Mouse (Mus musculus) granulocyte monocyte progenitor cell, adult 5-6 weeks (primary cell): ENCODE data around the gene Pptc7. TPM values are rescaled to one million over a fixed set of nuclear protein-coding genes. Genes with fewer than 3 reads are reported as not detected.

ENCODE experiments used
- total RNA-seq, 2 experiments: library from RNA; stranded (forward) in 1 of 2; stranded (reverse) in 1 of 2; fragments of 200-712, 200-1000 nt in 1 of 2; fragments of >200 nt in 1 of 2; fragmentation: Nextera tagmentation in 1 of 2; gene quantifications; 2 replicates each; pipeline ENCODE4 v1.2.3; 2014 to 2017

Gene Pptc7
- total RNA-seq, 2 experiments from 2014 or later = 14.8 to 17.2 TPM

Other genes with a start within 250 kb of the Pptc7 start
- gene Cux2, start 234.3 kb upstream of the Pptc7 start, total RNA-seq (2014; fragmentation: Nextera tagmentation) = 3.3 TPM in 1 of 2 replicates, not detected in the other
- gene Cux2, start 234.3 kb upstream of the Pptc7 start, total RNA-seq (2017) = 1.9 TPM in 1 of 2 replicates, not detected in the other
- gene Myl2, start 183.4 kb upstream of the Pptc7 start, total RNA-seq (2014; fragmentation: Nextera tagmentation) = not detected in 2 replicates
- not detected in 2 replicates for gene Myl2, start 183.4 kb upstream of the Pptc7 start, total RNA-seq (2017)
- gene Ccdc63, start 143.5 kb upstream of the Pptc7 start, total RNA-seq (2014; fragmentation: Nextera tagmentation) = 1.1 and 2.0 TPM in 2 replicates
- gene Ccdc63, start 143.5 kb upstream of the Pptc7 start, total RNA-seq (2017) = 0.60 TPM in 1 of 2 replicates, not detected in the other
- gene Ppp1cc, start 126.1 kb upstream of the Pptc7 start, total RNA-seq (2014; fragmentation: Nextera tagmentation) = 284 and 366 TPM in 2 replicates
- gene Ppp1cc, start 126.1 kb upstream of the Pptc7 start, total RNA-seq (2017) = 247 and 254 TPM in 2 replicates
- gene Hvcn1, start 77.6 kb upstream of the Pptc7 start, total RNA-seq (2014; fragmentation: Nextera tagmentation) = 53.8 and 59.5 TPM in 2 replicates
- 66.8 and 84.3 TPM in 2 replicates for gene Hvcn1, start 77.6 kb upstream of the Pptc7 start, total RNA-seq (2017)
- gene Tctn1, start 19.9 kb upstream of the Pptc7 start, total RNA-seq (2014; fragmentation: Nextera tagmentation) = 7.2 and 9.3 TPM in 2 replicates
- gene Tctn1, start 19.9 kb upstream of the Pptc7 start, total RNA-seq (2017) = 1.8 and 4.3 TPM in 2 replicates
- 1.2 and 3.3 TPM in 2 replicates for gene Rad9b, start 69.9 kb downstream of the Pptc7 start, total RNA-seq (2014; fragmentation: Nextera tagmentation)
- gene Rad9b, start 69.9 kb downstream of the Pptc7 start, total RNA-seq (2017) = 4.6 and 5.6 TPM in 2 replicates
- gene Vps29, start 70.0 kb downstream of the Pptc7 start, total RNA-seq (2014; fragmentation: Nextera tagmentation) = 118 and 128 TPM in 2 replicates
- 89.8 and 105 TPM in 2 replicates for gene Vps29, start 70.0 kb downstream of the Pptc7 start, total RNA-seq (2017)
- 35.0 and 59.8 TPM in 2 replicates for gene Gpn3, start 87.5 kb downstream of the Pptc7 start, total RNA-seq (2014; fragmentation: Nextera tagmentation)
- gene Gpn3, start 87.5 kb downstream of the Pptc7 start, total RNA-seq (2017) = 42.2 and 51.9 TPM in 2 replicates
- 13.4 and 21.1 TPM in 2 replicates for gene Fam216a, start 88.0 kb downstream of the Pptc7 start, total RNA-seq (2014; fragmentation: Nextera tagmentation)
- gene Fam216a, start 88.0 kb downstream of the Pptc7 start, total RNA-seq (2017) = 51.9 and 57.9 TPM in 2 replicates
- 271 and 276 TPM in 2 replicates for gene Arpc3, start 107.5 kb downstream of the Pptc7 start, total RNA-seq (2014; fragmentation: Nextera tagmentation)
- gene Arpc3, start 107.5 kb downstream of the Pptc7 start, total RNA-seq (2017) = 988 and 1,056 TPM in 2 replicates
- 13.8 and 27.3 TPM in 2 replicates for gene Anapc7, start 137.3 kb downstream of the Pptc7 start, total RNA-seq (2014; fragmentation: Nextera tagmentation)
- gene Anapc7, start 137.3 kb downstream of the Pptc7 start, total RNA-seq (2017) = 17.5 and 24.2 TPM in 2 replicates
- 71.0 and 77.6 TPM in 2 replicates for gene Atp2a2, start 217.9 kb downstream of the Pptc7 start, total RNA-seq (2014; fragmentation: Nextera tagmentation)
- gene Atp2a2, start 217.9 kb downstream of the Pptc7 start, total RNA-seq (2017) = 112 and 118 TPM in 2 replicates